Mouse (Mus musculus): Measurements from ENCODE around the gene Plxna2.

The Plxna2 gene

GRCm38 (mm10) chr1:194714138-194715031 lies 96.4 kb downstream of the Plxna2 start:
- no peak for DNase-seq

GRCm38 (mm10) chr1:194717451-194717874 lies 99.4 kb downstream of the Plxna2 start:
- no peak for DNase-seq

- no peak for DNase-seq
Measured at GRCm38 (mm10) chr1:194720406-194720805, 102.4 kb downstream of the Plxna2 start.

GRCm38 (mm10) chr1:194721260-194721659 lies 103.2 kb downstream of the Plxna2 start:
- DNase-seq = no peak

GRCm38 (mm10) chr1:194722329-194722728 lies 104.3 kb downstream of the Plxna2 start:
- DNase-seq = peak; percentile 68

GRCm38 (mm10) chr1:194734836-194735235 lies 116.8 kb downstream of the Plxna2 start:
- DNase-seq = no peak

- no peak for DNase-seq
Measured at GRCm38 (mm10) chr1:194739894-194740293, 121.9 kb downstream of the Plxna2 start.

GRCm38 (mm10) chr1:194742901-194743422 lies 124.9 kb downstream of the Plxna2 start:
- DNase-seq = no peak

- no peak for DNase-seq
Measured at GRCm38 (mm10) chr1:194745177-194745934, 127.3 kb downstream of the Plxna2 start.

GRCm38 (mm10) chr1:194746332-194747249 lies 128.6 kb downstream of the Plxna2 start:
- peak; percentile 78 for DNase-seq

GRCm38 (mm10) chr1:194747258-194747657 lies 129.2 kb downstream of the Plxna2 start:
- no peak for DNase-seq

- DNase-seq = peak; percentile 77
Measured at GRCm38 (mm10) chr1:194753168-194753567, 135.2 kb downstream of the Plxna2 start.

- no peak for DNase-seq
Measured at GRCm38 (mm10) chr1:194756001-194756400, 138.0 kb downstream of the Plxna2 start.

- no peak for DNase-seq
Measured at GRCm38 (mm10) chr1:194756409-194756808, 138.4 kb downstream of the Plxna2 start.

- no peak for DNase-seq
Measured at GRCm38 (mm10) chr1:194756863-194757262, 138.8 kb downstream of the Plxna2 start.

- peak; percentile 30 for DNase-seq
Measured at GRCm38 (mm10) chr1:194761432-194762212, 143.6 kb downstream of the Plxna2 start.

GRCm38 (mm10) chr1:194762896-194763295 lies 144.9 kb downstream of the Plxna2 start:
- DNase-seq = no peak

- DNase-seq = no peak
Measured at GRCm38 (mm10) chr1:194764951-194765350, 146.9 kb downstream of the Plxna2 start.

GRCm38 (mm10) chr1:194768799-194769198 lies 150.8 kb downstream of the Plxna2 start:
- no peak for DNase-seq

GRCm38 (mm10) chr1:194772053-194772452 lies 154.0 kb downstream of the Plxna2 start:
- DNase-seq = no peak

- no peak for DNase-seq
Measured at GRCm38 (mm10) chr1:194773899-194774298, 155.9 kb downstream of the Plxna2 start.

- no peak for DNase-seq
Measured at GRCm38 (mm10) chr1:194774350-194774749, 156.3 kb downstream of the Plxna2 start.
